8 mouse cellular contexts compared by ENCODE assay signal in the genomic region with DNA sequence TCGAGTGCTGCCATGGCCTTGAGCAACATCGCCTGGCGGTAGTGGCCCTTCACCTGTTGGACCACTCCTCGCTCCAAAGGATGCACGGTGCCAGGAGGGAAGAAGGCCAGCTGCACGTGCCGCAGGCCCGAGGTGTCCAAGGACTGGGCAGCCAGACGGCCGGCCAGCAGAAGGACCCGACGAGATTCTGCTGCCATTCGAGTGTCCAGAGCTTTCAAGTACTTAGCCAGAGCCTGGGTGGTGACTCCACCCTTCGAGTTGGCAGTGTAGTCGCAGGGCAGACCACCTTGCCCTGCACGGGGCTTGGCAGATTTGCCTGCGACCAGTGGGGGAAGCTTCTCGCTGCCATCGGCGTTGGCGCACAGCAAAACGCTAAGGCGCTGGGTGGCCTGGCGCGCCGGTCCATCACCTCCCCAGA. TPM values are rescaled to one million over a fixed set of nuclear protein-coding genes. Genes with fewer than 3 reads are reported as not detected.
DNase-seq lines count a peak whose midpoint lies in the region; ATAC-seq and TF ChIP-seq lines count a peak whose summit lies in the region.

No protein-coding gene starts in this region.

- TF ChIP-seq EP300 in CH12.LX (IDR thresholded peaks at IDR 0.05; ENCODE audit: low read length): no peak

- dilution Hi-C loops in CH12.LX (cut with MboI; ENCODE audit: extremely low pct_ligation_motif_present, extremely low pct_unique_long_range_greater_than_20kb, low sequenced_read_pairs): no loop called here

- no peaks in the 10 kb centered on the region for H3K79me2 ChIP-seq in CH12.LX (replicated peaks; ENCODE audit: control insufficient read depth, extremely low read depth, insufficient read depth, poor library complexity, severe bottlenecking)

- TF ChIP-seq CTCF in CH12.LX (conservative IDR thresholded peaks at IDR 0.05 in 1 of 2, IDR thresholded peaks at IDR 0.05 in 1 of 2; ENCODE audit: low read depth in 2 of 2, low read length in 2 of 2): no peak

- no peaks in the 10 kb centered on the region for H3K27me3 ChIP-seq in CH12.LX (replicated peaks)
- no peaks in the 10 kb centered on the region for H3K27me3 ChIP-seq in embryonic facial prominence, embryonic 15.5 days
- H3K27me3 ChIP-seq in intestine, embryonic 14.5 days (replicated peaks; ENCODE audit: control insufficient read depth, insufficient read depth, low read length): no peaks in the 10 kb centered on the region
- no peaks in the 10 kb centered on the region for H3K27me3 ChIP-seq in lung, embryonic 16.5 days (ENCODE audit: control insufficient read depth, insufficient read depth, low read depth, low read length)

- H3K4me1 ChIP-seq in CH12.LX (ENCODE audit: control insufficient read depth in 1 of 2, insufficient read depth in 2 of 2): peaks cover 16 to 31% of the 10 kb centered on the region in 2 experiments
- peaks cover 51% of the 10 kb centered on the region for H3K4me1 ChIP-seq in embryonic facial prominence, embryonic 15.5 days
- peaks cover 33% of the 10 kb centered on the region for H3K4me1 ChIP-seq in intestine, embryonic 14.5 days (replicated peaks; ENCODE audit: control insufficient read depth, insufficient read depth, low read length)
- H3K4me1 ChIP-seq in lung, embryonic 16.5 days (replicated peaks; ENCODE audit: control insufficient read depth, insufficient read depth, low read length): peaks cover 44% of the 10 kb centered on the region

- TF ChIP-seq POLR2A in CH12.LX (IDR thresholded peaks at IDR 0.05; ENCODE audit: low read depth, low read length): no peak

- WGBS in embryonic facial prominence, embryonic 15.5 days: 35% methylated on average over 26 of the region's 26 CpGs
- whole genome bisulfite sequencing in intestine, embryonic 14.5 days: 33% methylated on average over 26 of the region's 26 CpGs
- WGBS in lung, embryonic 16.5 days: 19% methylated on average over 26 of the region's 26 CpGs

- intact Hi-C loops in heart, postnatal 14 days (cut with DNase I): loop anchor here (2.0 kb wide), 1 partner anchor 76 kb away; no protein-coding TSS in a partner anchor

- H3K4me3 ChIP-seq in CH12.LX (replicated peaks in 1 of 3; ENCODE audit: low read depth in 2 of 3, low read length in 2 of 3, poor library complexity in 1 of 3): peak overlapping the region in 2 of 3 experiments; percentile 69 to 96
- H3K4me3 ChIP-seq in embryonic facial prominence, embryonic 15.5 days (replicated peaks): peak overlapping the region; percentile 80
- peak overlapping the region; percentile 84 for H3K4me3 ChIP-seq in intestine, embryonic 14.5 days (ENCODE audit: low read depth, low read length)
- peak overlapping the region; percentile 90 for H3K4me3 ChIP-seq in lung, embryonic 16.5 days (ENCODE audit: low read length)

- H3K9me3 ChIP-seq in CH12.LX (replicated peaks; ENCODE audit: low read length): no peaks in the 10 kb centered on the region
- H3K9me3 ChIP-seq in embryonic facial prominence, embryonic 15.5 days (replicated peaks): no peaks in the 10 kb centered on the region
- H3K9me3 ChIP-seq in intestine, embryonic 14.5 days (ENCODE audit: control insufficient read depth, low read length): no peaks in the 10 kb centered on the region
- no peaks in the 10 kb centered on the region for H3K9me3 ChIP-seq in lung, embryonic 16.5 days (ENCODE audit: control insufficient read depth, low read length)

- TF ChIP-seq RAD21 in CH12.LX (IDR thresholded peaks at IDR 0.05; ENCODE audit: low read depth, low read length): no peak

- H3K27ac ChIP-seq in CH12.LX (ENCODE audit: insufficient read depth, low read depth): 0 out of 2 replicates have a peak overlapping the region, but pooled peaks have one; percentile 28
- peak overlapping the region; percentile 92 for H3K27ac ChIP-seq in embryonic facial prominence, embryonic 15.5 days (replicated peaks)
- peak overlapping the region; percentile 79 for H3K27ac ChIP-seq in intestine, embryonic 14.5 days (ENCODE audit: low read depth)
- peak overlapping the region; percentile 91; the same call in 1 of the 2 replicates for H3K27ac ChIP-seq in lung, embryonic 16.5 days (ENCODE audit: low read length)

- peak overlapping the region; percentile 89 for H3K9ac ChIP-seq in CH12.LX (ENCODE audit: insufficient read depth, low read depth)
- peak overlapping the region; percentile 97 for H3K9ac ChIP-seq in embryonic facial prominence, embryonic 15.5 days
- peak overlapping the region; percentile 89 for H3K9ac ChIP-seq in intestine, embryonic 14.5 days (ENCODE audit: low read length)
- H3K9ac ChIP-seq in lung, embryonic 16.5 days (ENCODE audit: low read length): peak overlapping the region; percentile 94

- DNase-seq in heart, adult 11 months: peak; percentile 95
- no peak for DNase-seq in heart, postnatal 14 days
- no peak for DNase-seq in CH12.LX (ENCODE audit: extremely low read depth)
- peak; percentile 68 for DNase-seq in intestine, embryonic 14.5 days (ENCODE audit: low spot score)
- peak; percentile 25 for DNase-seq in yolk sac, embryonic 10.5 days (ENCODE audit: low spot score)
- no peak for DNase-seq in ovary, postnatal 10 days (ENCODE audit: low spot score)

- in situ Hi-C loops in CH12.LX (cut with MboI; ENCODE audit: low pct_ligation_motif_present, low pct_unique_long_range_greater_than_20kb, low sequenced_read_pairs): no loop called here

- peaks cover 0 to 24% of the 10 kb centered on the region in 2 experiments for H3K36me3 ChIP-seq in CH12.LX (replicated peaks in 1 of 2; ENCODE audit: control insufficient read depth in 1 of 2, insufficient read depth in 1 of 2, low read length in 1 of 2)
- H3K36me3 ChIP-seq in embryonic facial prominence, embryonic 15.5 days: peaks cover 14% of the 10 kb centered on the region; the same call in 1 of the 2 replicates
- H3K36me3 ChIP-seq in intestine, embryonic 14.5 days (ENCODE audit: control insufficient read depth, insufficient read depth, low read length): peaks cover 10% of the 10 kb centered on the region
- peaks cover 4% of the 10 kb centered on the region for H3K36me3 ChIP-seq in lung, embryonic 16.5 days (ENCODE audit: control insufficient read depth, insufficient read depth, low read length)

- peak overlapping the region; percentile 73 for H3K4me2 ChIP-seq in CH12.LX (ENCODE audit: insufficient read depth, low read depth, poor library complexity, severe bottlenecking)
- peak overlapping the region; percentile 89 for H3K4me2 ChIP-seq in embryonic facial prominence, embryonic 15.5 days (replicated peaks)
- peak overlapping the region; percentile 95 for H3K4me2 ChIP-seq in intestine, embryonic 14.5 days (ENCODE audit: low read length)
- H3K4me2 ChIP-seq in lung, embryonic 16.5 days (ENCODE audit: low read depth, low read length): peak overlapping the region; percentile 86

- no peak for ATAC-seq in embryonic facial prominence, embryonic 15.5 days (ENCODE audit: insufficient number of reproducible peaks, low FRiP score, low TSS enrichment, low read depth)
- ATAC-seq in intestine, embryonic 14.5 days (replicated peaks; ENCODE audit: low FRiP score, low TSS enrichment, low read depth): no peak
- ATAC-seq in lung, embryonic 16.5 days (ENCODE audit: low read depth): 0 out of 2 replicates have a peak, but pooled peaks have one; percentile 0

TF ChIP-seq in CH12.LX, 34 proteins besides CTCF, POLR2A, EP300 and RAD21 (continues in another document):
- TF ChIP-seq TBP (conservative IDR thresholded peaks at IDR 0.05; ENCODE audit: low read depth, low read length): no peak

RNA-seq across cellular contexts. Expression of gene Cenpb, which starts 1.0 kb away (rescaled TPM):
- total RNA-seq in heart, postnatal 14 days (2021): 10 to 100 TPM; 60.6 to 61.0 TPM
- total RNA-seq in CH12.LX (2012; rRNA removed): 24.4 and 26.8 TPM in 2 replicates
- 17.3 and 18.1 TPM in 2 replicates for total RNA-seq in CH12.LX (2014; rRNA removed)
- polyA plus RNA-seq in CH12.LX (2012; ENCODE audit: insufficient read length, low read depth): 26.1 and 26.6 TPM in 2 replicates
- polyA plus RNA-seq in embryonic facial prominence, embryonic 15.5 days (2015; fragmentation: Nextera tagmentation; extraction: Ambion mirVana): 13.3 and 14.6 TPM in 2 replicates
- polyA plus RNA-seq in intestine, embryonic 14.5 days (2014; fragmentation: Nextera tagmentation; extraction: Ambion mirVana): 8.8 and 9.5 TPM in 2 replicates
- 8.4 and 9.5 TPM in 2 replicates for polyA plus RNA-seq in lung, embryonic 16.5 days (2015; fragmentation: Nextera tagmentation; extraction: Ambion mirVana)

RNA-seq across cellular contexts. Expression of gene Cdc25b, which starts 7.9 kb away (rescaled TPM):
- 10 to 100 TPM; 12.2 to 14.4 TPM for total RNA-seq in heart, postnatal 14 days (2021)
- 11.6 and 14.4 TPM in 2 replicates for total RNA-seq in CH12.LX (2012; rRNA removed)
- total RNA-seq in CH12.LX (2014; rRNA removed): 23.3 and 24.0 TPM in 2 replicates
- polyA plus RNA-seq in CH12.LX (2012; ENCODE audit: insufficient read length, low read depth): 21.3 and 22.8 TPM in 2 replicates
- 52.3 and 59.1 TPM in 2 replicates for polyA plus RNA-seq in embryonic facial prominence, embryonic 15.5 days (2015; fragmentation: Nextera tagmentation; extraction: Ambion mirVana)
- 51.8 and 61.0 TPM in 2 replicates for polyA plus RNA-seq in intestine, embryonic 14.5 days (2014; fragmentation: Nextera tagmentation; extraction: Ambion mirVana)
- polyA plus RNA-seq in lung, embryonic 16.5 days (2015; fragmentation: Nextera tagmentation; extraction: Ambion mirVana): 61.0 TPM in 2 replicates

RNA-seq across cellular contexts. Expression of gene Spef1, which starts 8.2 kb away (rescaled TPM):
- 1 to 10 TPM; 7.6 to 8.3 TPM for total RNA-seq in heart, postnatal 14 days (2021)
- total RNA-seq in CH12.LX (2012; rRNA removed): 0.97 and 1.0 TPM in 2 replicates
- total RNA-seq in CH12.LX (2014; rRNA removed): 0.34 and 0.45 TPM in 2 replicates
- 1.2 TPM in 2 replicates for polyA plus RNA-seq in CH12.LX (2012; ENCODE audit: insufficient read length, low read depth)
- polyA plus RNA-seq in embryonic facial prominence, embryonic 15.5 days (2015; fragmentation: Nextera tagmentation; extraction: Ambion mirVana): 10.3 and 15.2 TPM in 2 replicates
- 5.8 and 6.4 TPM in 2 replicates for polyA plus RNA-seq in intestine, embryonic 14.5 days (2014; fragmentation: Nextera tagmentation; extraction: Ambion mirVana)
- 6.5 and 8.8 TPM in 2 replicates for polyA plus RNA-seq in lung, embryonic 16.5 days (2015; fragmentation: Nextera tagmentation; extraction: Ambion mirVana)

RNA-seq across cellular contexts. Expression of gene 1700037H04Rik, which starts 19.0 kb away (rescaled TPM):
- total RNA-seq in heart, postnatal 14 days (2021): 10 to 100 TPM; 11.1 to 12.2 TPM
- total RNA-seq in CH12.LX (2012; rRNA removed): 25.3 and 36.5 TPM in 2 replicates
- total RNA-seq in CH12.LX (2014; rRNA removed): 11.2 and 16.0 TPM in 2 replicates
- polyA plus RNA-seq in CH12.LX (2012; ENCODE audit: insufficient read length, low read depth): 40.0 and 43.0 TPM in 2 replicates
- polyA plus RNA-seq in embryonic facial prominence, embryonic 15.5 days (2015; fragmentation: Nextera tagmentation; extraction: Ambion mirVana): 67.3 and 69.3 TPM in 2 replicates
- 91.4 and 93.1 TPM in 2 replicates for polyA plus RNA-seq in intestine, embryonic 14.5 days (2014; fragmentation: Nextera tagmentation; extraction: Ambion mirVana)
- polyA plus RNA-seq in lung, embryonic 16.5 days (2015; fragmentation: Nextera tagmentation; extraction: Ambion mirVana): 57.9 and 63.5 TPM in 2 replicates

RNA-seq across cellular contexts. Expression of gene Ap5s1, which starts 28.0 kb away (rescaled TPM):
- 10 to 100 TPM; 37.3 to 40.8 TPM for total RNA-seq in heart, postnatal 14 days (2021)
- 9.1 and 10.4 TPM in 2 replicates for total RNA-seq in CH12.LX (2012; rRNA removed)
- 19.8 and 22.5 TPM in 2 replicates for total RNA-seq in CH12.LX (2014; rRNA removed)
- 8.1 and 9.9 TPM in 2 replicates for polyA plus RNA-seq in CH12.LX (2012; ENCODE audit: insufficient read length, low read depth)
- polyA plus RNA-seq in embryonic facial prominence, embryonic 15.5 days (2015; fragmentation: Nextera tagmentation; extraction: Ambion mirVana): 27.9 and 28.0 TPM in 2 replicates
- polyA plus RNA-seq in intestine, embryonic 14.5 days (2014; fragmentation: Nextera tagmentation; extraction: Ambion mirVana): 23.4 and 23.8 TPM in 2 replicates
- polyA plus RNA-seq in lung, embryonic 16.5 days (2015; fragmentation: Nextera tagmentation; extraction: Ambion mirVana): 29.0 and 29.7 TPM in 2 replicates

Comparison
In these comparisons a context has a peak if more than half of its experiments do, and no peak if none do; other contexts are left out.
1. DNase-seq: peak in heart, adult 11 months (single experiment), intestine, embryonic 14.5 days (single experiment) and yolk sac, embryonic 10.5 days (single experiment); none in heart, postnatal 14 days (0 of 2), CH12.LX (single experiment) and ovary, postnatal 10 days (single experiment).
2. H3K27ac ChIP-seq: peak in every context shown above with its lines; median percentile 92 in embryonic facial prominence, embryonic 15.5 days; 91 in lung, embryonic 16.5 days; 79 in intestine, embryonic 14.5 days; 28 in CH12.LX.
3. Peak in every context shown above with its lines, with median percentiles within 50 percentile points of each other: H3K4me2 ChIP-seq, H3K4me3 ChIP-seq and H3K9ac ChIP-seq.